Mouse (Mus musculus) monocyte, adult 2 months (primary cell): ENCODE results near the gene Mlf1.

Source experiments
- DNase-seq, 2 experiments: peaks; one replicate each; pipeline ENCODE4 v3.0.0; 2022; ENCODE audit warnings: low spot score in 2 of 2, low read depth in 1 of 2

The Mlf1 gene

GRCm38 (mm10) chr3:67373872-67374271 is at the start of gene Mlf1:
TSS of gene Mlf1 (plus strand) at chr3:67374097.
- peak; percentile 35 to 41 for DNase-seq

GRCm38 (mm10) chr3:67339558-67339957 is 34.3 kb upstream of the Mlf1 start:
- no peak for DNase-seq

- no peak for DNase-seq
These were observed 33.0 kb upstream of the Mlf1 start for GRCm38 (mm10) chr3:67340921-67341320.

GRCm38 (mm10) chr3:67343004-67343662 is 30.8 kb upstream of the Mlf1 start:
- no peak for DNase-seq

GRCm38 (mm10) chr3:67344599-67344998 is 29.3 kb upstream of the Mlf1 start:
- no peak for DNase-seq

- DNase-seq, result no peak
These were observed 27.2 kb upstream of the Mlf1 start for GRCm38 (mm10) chr3:67346674-67347073.

GRCm38 (mm10) chr3:67351406-67352127 is 22.3 kb upstream of the Mlf1 start:
- DNase-seq, result no peak

GRCm38 (mm10) chr3:67352128-67352762 is 21.7 kb upstream of the Mlf1 start:
- no peak for DNase-seq

- DNase-seq, result no peak
These were observed 21.1 kb upstream of the Mlf1 start for GRCm38 (mm10) chr3:67352763-67353149.

- no peak for DNase-seq
These were observed 15.5 kb upstream of the Mlf1 start for GRCm38 (mm10) chr3:67358376-67358775.

GRCm38 (mm10) chr3:67366087-67366892 is 7.6 kb upstream of the Mlf1 start:
- no peak for DNase-seq

- no peak for DNase-seq
These were observed 6.4 kb upstream of the Mlf1 start for GRCm38 (mm10) chr3:67367481-67367880.

- DNase-seq, result no peak
These were observed 4.4 kb upstream of the Mlf1 start for GRCm38 (mm10) chr3:67369407-67370079.

GRCm38 (mm10) chr3:67372194-67372593 is 1.7 kb upstream of the Mlf1 start:
- DNase-seq, result no peak

GRCm38 (mm10) chr3:67372781-67373180 is 1.1 kb upstream of the Mlf1 start:
- DNase-seq, result no peak

GRCm38 (mm10) chr3:67374360-67374778 is 472 bp downstream of the Mlf1 start:
- no peak for DNase-seq

GRCm38 (mm10) chr3:67375063-67375462 is 1.2 kb downstream of the Mlf1 start, which contains the start of gene Gm17402:
TSS of gene Gm17402 (minus strand) at chr3:67375163.
- no peak for DNase-seq

GRCm38 (mm10) chr3:67378215-67378614 is 4.3 kb downstream of the Mlf1 start:
- DNase-seq, result no peak

GRCm38 (mm10) chr3:67429338-67429998 is 55.6 kb downstream of the Mlf1 start:
- DNase-seq, result no peak

- DNase-seq, result peak; percentile 54 to 63
These were observed 56.1 kb downstream of the Mlf1 start, which contains the start of gene Gfm1 for GRCm38 (mm10) chr3:67429999-67430380. TSS of gene Gfm1 (plus strand) at chr3:67430096.
